ENCODE assay signal across 10 mouse cellular contexts in the genomic region with DNA sequence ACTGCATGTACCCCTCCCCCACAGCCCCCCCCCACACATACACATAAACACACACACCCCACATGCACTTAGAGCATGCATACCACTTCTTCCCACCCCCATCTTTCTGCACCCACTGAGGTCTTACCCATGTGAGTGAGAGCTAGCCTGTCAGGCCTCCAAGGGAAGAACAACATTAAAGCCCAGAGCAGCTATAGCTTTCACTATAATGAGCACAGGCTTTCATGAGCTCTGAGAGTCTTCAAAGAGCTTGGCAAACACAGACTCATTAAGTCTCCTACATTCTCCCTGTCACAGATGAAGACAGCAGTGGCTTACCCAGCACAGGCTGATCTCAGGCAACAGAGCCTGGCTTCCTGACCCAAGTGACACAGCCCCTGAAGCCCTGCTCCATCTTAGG.
DNase-seq lines count a peak whose midpoint lies in the region; ATAC-seq and TF ChIP-seq lines count a peak whose summit lies in the region.
"Had no signal": no experiment of that assay in that cellular context is flagged by ENCODE, and none has a peak within 500 bp of the region (broad histone marks: within the 10 kb centered on the region; RNA-seq: fewer than 3 reads in every experiment).

No protein-coding gene starts in this region.

- H3K36me3 ChIP-seq in MEL (ENCODE audit: control insufficient read depth in 1 of 2, insufficient read depth in 2 of 2, low read length in 2 of 2): peaks cover 0 to 20% of the 10 kb centered on the region in 2 experiments; a peak in 2 of 4 replicates
- H3K36me3 ChIP-seq in kidney, embryonic 16.5 days (ENCODE audit: insufficient read depth, low read length): no peaks in the 10 kb centered on the region
- H3K36me3 ChIP-seq: embryonic facial prominence, embryonic 15.5 days had no signal

- TF ChIP-seq RAD21 in MEL (IDR thresholded peaks at IDR 0.05; ENCODE audit: low read depth, low read length): no peak

- H3K4me3 ChIP-seq in layer of hippocampus, adult 2 months: no peak overlapping the region
- no peak overlapping the region for H3K4me3 ChIP-seq in MEL (ENCODE audit: control insufficient read depth in 1 of 2, insufficient read depth in 1 of 2, low read depth in 2 of 2, low read length in 2 of 2)
- no peak overlapping the region for H3K4me3 ChIP-seq in cerebellum, adult 2 months (replicated peaks; ENCODE audit: insufficient read depth, low read depth, low read length)
- H3K4me3 ChIP-seq in kidney, embryonic 16.5 days (ENCODE audit: low read length): no peak overlapping the region
- H3K4me3 ChIP-seq: embryonic facial prominence, embryonic 15.5 days had no signal

- peaks cover 14 to 39% of the 10 kb centered on the region in 2 experiments for H3K4me1 ChIP-seq in MEL (ENCODE audit: control insufficient read depth in 1 of 2, insufficient read depth in 2 of 2, low read length in 2 of 2)
- H3K4me1 ChIP-seq in cerebellum, adult 2 months (ENCODE audit: control insufficient read depth, insufficient read depth, low read length): peaks cover 35% of the 10 kb centered on the region
- H3K4me1 ChIP-seq in kidney, embryonic 16.5 days (ENCODE audit: insufficient read depth, low read length): peaks cover 11% of the 10 kb centered on the region

- H3K27ac ChIP-seq in layer of hippocampus, adult 2 months: peak overlapping the region; percentile 85
- 0 out of 2 replicates have a peak overlapping the region, but pooled peaks have one; percentile 9 for H3K27ac ChIP-seq in MEL (ENCODE audit: control insufficient read depth, low read depth, low read length)
- H3K27ac ChIP-seq in cerebellum, adult 2 months (ENCODE audit: insufficient read depth, low read length): no peak overlapping the region
- H3K27ac ChIP-seq in kidney, embryonic 16.5 days (ENCODE audit: low read length): no peak overlapping the region
- H3K27ac ChIP-seq: liver, embryonic 14.5 days had no signal

- no peaks in the 10 kb centered on the region for H3K27me3 ChIP-seq in MEL (ENCODE audit: control insufficient read depth in 1 of 2, insufficient read depth in 2 of 2, low read length in 2 of 2)
- H3K27me3 ChIP-seq in cerebellum, adult 2 months (ENCODE audit: control insufficient read depth, insufficient read depth, low read length): no peaks in the 10 kb centered on the region
- no peaks in the 10 kb centered on the region for H3K27me3 ChIP-seq in kidney, embryonic 16.5 days (ENCODE audit: insufficient read depth, low read length)
- H3K27me3 ChIP-seq: embryonic facial prominence, embryonic 15.5 days had no signal

- no peak for TF ChIP-seq CTCF in layer of hippocampus, adult 2 months (conservative IDR thresholded peaks at IDR 0.05)
- TF ChIP-seq CTCF in MEL (IDR thresholded peaks at IDR 0.05 in 2 of 3, conservative IDR thresholded peaks at IDR 0.05 in 1 of 3; ENCODE audit: control insufficient read depth in 1 of 3, insufficient read depth in 1 of 3, low read depth in 2 of 3, low read length in 3 of 3, poor library complexity in 1 of 3, severe bottlenecking in 1 of 3): no peak
- no peak for TF ChIP-seq CTCF in cerebellum, adult 2 months (IDR thresholded peaks at IDR 0.05; ENCODE audit: borderline replicate concordance, insufficient read depth, low read depth, low read length)

- no peak for TF ChIP-seq EP300 in MEL (IDR thresholded peaks at IDR 0.05; ENCODE audit: low read depth in 1 of 2, low read length in 2 of 2)

- no peaks in the 10 kb centered on the region; the same call in 1 of the 2 replicates for H3K79me2 ChIP-seq in MEL (ENCODE audit: control insufficient read depth, insufficient read depth, low read length, poor library complexity)

- ATAC-seq in kidney, embryonic 16.5 days (ENCODE audit: low FRiP score, low TSS enrichment): no peak

- no peaks in the 10 kb centered on the region for H3K9me3 ChIP-seq in MEL (replicated peaks; ENCODE audit: insufficient read depth, low read length)
- H3K9me3 ChIP-seq in kidney, embryonic 16.5 days (ENCODE audit: low read length): no peaks in the 10 kb centered on the region
- H3K9me3 ChIP-seq: embryonic facial prominence, embryonic 15.5 days had no signal

- DNase-seq in layer of hippocampus, adult 2 months (ENCODE audit: low spot score in 2 of 2): no peak
- DNase-seq in layer of hippocampus, adult 8-10 months (ENCODE audit: low spot score in 2 of 2): no peak
- DNase-seq in CD4-positive helper T cell, adult 2 months (ENCODE audit: low read depth, low spot score): peak; percentile 42
- no peak for DNase-seq in MEL (ENCODE audit: low read depth, low spot score)
- peak; percentile 39 for DNase-seq in induced T-regulatory cell, adult 2 months (ENCODE audit: low read depth)
- no peak for DNase-seq in cerebellum, adult 2 months
- DNase-seq: kidney, adult 8-10 months had no signal

- H3K9ac ChIP-seq in MEL (ENCODE audit: control insufficient read depth, low read depth, low read length, poor library complexity, severe bottlenecking): no peak overlapping the region
- no peak overlapping the region for H3K9ac ChIP-seq in kidney, embryonic 16.5 days (replicated peaks; ENCODE audit: low read length)
- H3K9ac ChIP-seq: embryonic facial prominence, embryonic 15.5 days; liver, embryonic 14.5 days had no signal

- no peak overlapping the region for H3K4me2 ChIP-seq in kidney, embryonic 16.5 days (replicated peaks; ENCODE audit: low read depth, low read length)

- no peak for TF ChIP-seq POLR2A in MEL (IDR thresholded peaks at IDR 0.05; ENCODE audit: control insufficient read depth in 1 of 2, insufficient read depth in 1 of 2, low read depth in 1 of 2, low read length in 2 of 2, poor library complexity in 1 of 2)
- TF ChIP-seq POLR2A in cerebellum, adult 2 months (IDR thresholded peaks at IDR 0.05; ENCODE audit: borderline replicate concordance, insufficient read depth, low read length): no peak

TF ChIP-seq in MEL, 35 proteins besides CTCF, POLR2A, EP300 and RAD21:
- no peak for TF ChIP-seq MAFK (IDR thresholded peaks at IDR 0.05; ENCODE audit: borderline replicate concordance, low read depth, low read length)
- no peak for TF ChIP-seq NELFE (IDR thresholded peaks at IDR 0.05; ENCODE audit: low read depth, low read length)
- no peak for TF ChIP-seq ELF1 (IDR thresholded peaks at IDR 0.05; ENCODE audit: low read depth, low read length)
- TF ChIP-seq ETS1 (IDR thresholded peaks at IDR 0.05; ENCODE audit: low read depth, low read length): no peak
- TF ChIP-seq POLR2AphosphoS5 (IDR thresholded peaks at IDR 0.05; ENCODE audit: borderline replicate concordance, low read depth, low read length): no peak

Comparison
In these comparisons a context has a peak if more than half of its experiments do, and no peak if none do; other contexts are left out.
1. DNase-seq: peak in CD4-positive helper T cell, adult 2 months (single experiment) and induced T-regulatory cell, adult 2 months (single experiment); none in layer of hippocampus, adult 2 months (0 of 2), layer of hippocampus, adult 8-10 months (0 of 2), MEL (single experiment) and cerebellum, adult 2 months (0 of 2).
2. H3K27ac ChIP-seq: peak in layer of hippocampus, adult 2 months (single experiment) and MEL (single experiment); none in cerebellum, adult 2 months (single experiment) and kidney, embryonic 16.5 days (single experiment).